Mouse (Mus musculus) ES-E14 (cell line): ENCODE measurements around the gene Prl2c3. TPM values are rescaled to one million over a fixed set of nuclear protein-coding genes. Genes with fewer than 3 reads are reported as not detected.
"Not testable (repeated sequence)": the region's sequence is repeated elsewhere in the genome, so short reads cannot be mapped to it uniquely, and the experiment has no call there.

ENCODE experiments used
- DNase-seq: peaks from one replicate; pipeline ENCODE4 v3.0.0-alpha.2; 2013; ENCODE audit warnings: low read depth, low spot score
- H3K27ac ChIP-seq: 2 replicates; pipeline ENCODE4 v1.5.1; 2012; ENCODE audit warnings: low read depth, mild to moderate bottlenecking, low read length, moderate library complexity, mixed read lengths; ENCODE audit not compliant: poor library complexity, insufficient read depth, severe bottlenecking
- H3K36me3 ChIP-seq: 2 replicates; pipeline ENCODE4 v1.6.1; 2012; ENCODE audit warnings: mild to moderate bottlenecking, low read length, moderate library complexity, mixed read lengths; ENCODE audit not compliant: control insufficient read depth, poor library complexity, insufficient read depth, severe bottlenecking
- H3K4me1 ChIP-seq, 2 experiments: fragments of 150-350 bp in 1 of 2; sonication (generic) in 1 of 2; 2 replicates each; pipeline ENCODE4 v1.6.1; 2012; ENCODE audit warnings: low read length in 2 of 2, mild to moderate bottlenecking in 1 of 2, mixed read lengths in 1 of 2; ENCODE audit not compliant: control insufficient read depth in 2 of 2, insufficient read depth in 2 of 2, poor library complexity in 1 of 2
- H3K4me3 ChIP-seq, 2 experiments: fragments of 150-350 bp in 1 of 2; sonication (generic) in 1 of 2; 2 replicates each; pipeline ENCODE4 v1.5.1; 2012; ENCODE audit warnings: low read length in 2 of 2, low read depth in 1 of 2, mild to moderate bottlenecking in 1 of 2, mixed read lengths in 1 of 2; ENCODE audit not compliant: insufficient read depth in 1 of 2, poor library complexity in 1 of 2, severe bottlenecking in 1 of 2
- H3K9ac ChIP-seq: 2 replicates; pipeline ENCODE4 v1.6.1; 2012; ENCODE audit warnings: low read depth, mild to moderate bottlenecking, low read length, mixed read lengths; ENCODE audit not compliant: poor library complexity, insufficient read depth, severe bottlenecking
- H3K9me3 ChIP-seq: fragments of 150-350 bp; sonication (generic); 2 replicates; pipeline ENCODE4 v1.6.1; 2012; ENCODE audit warnings: low read depth, mild to moderate bottlenecking, low read length; ENCODE audit not compliant: control insufficient read depth, insufficient read depth
- CHD2 ChIP-seq: IDR thresholded peaks from 2 replicates; pipeline ENCODE4 v1.6.1; 2014; ENCODE audit warnings: mild to moderate bottlenecking, low read depth, low read length, inconsistent platforms
- HCFC1 ChIP-seq: IDR thresholded peaks from 2 replicates; pipeline ENCODE4 v1.6.1; 2012; ENCODE audit warnings: low read length, inconsistent platforms, borderline replicate concordance; ENCODE audit not compliant: insufficient read depth
- MAFK ChIP-seq: IDR thresholded peaks from 2 replicates; pipeline ENCODE4 v1.6.1; 2014; ENCODE audit warnings: mild to moderate bottlenecking, low read depth, low read length, inconsistent platforms; ENCODE audit not compliant: insufficient read depth
- ZC3H11A ChIP-seq: IDR thresholded peaks from 2 replicates; pipeline ENCODE4 v1.6.1; 2012; ENCODE audit warnings: low read depth, mild to moderate bottlenecking, inconsistent platforms, low read length, borderline replicate concordance
- ZNF384 ChIP-seq: IDR thresholded peaks from 2 replicates; pipeline ENCODE4 v1.6.1; 2012; ENCODE audit warnings: low read depth, low read length, inconsistent platforms
- in situ Hi-C, 2 experiments: fragments of 600-800 bp; cut with MboI; formaldehyde crosslinking; loops; one replicate each; pipeline ENCODE4 v1.15.1; 2025; ENCODE audit warnings: low sequenced_read_pairs in 2 of 2, inconsistent platforms in 1 of 2; ENCODE audit not compliant: unreplicated experiment in 2 of 2
- total RNA-seq: library from RNA; depleted of rRNA; stranded (reverse); fragments of 300-350 nt; gene quantifications from 2 replicates; pipeline ENCODE4 v1.2.3, GENCODE M21; 2012; rRNA removed

Prl2c3 gene
- 3.7 TPM in 1 of 2 replicates, not detected in the other for total RNA-seq

- DNase-seq, H3K9me3 ChIP-seq, H3K4me3 ChIP-seq, H3K36me3 ChIP-seq, H3K9ac ChIP-seq, in situ Hi-C loops, H3K27ac ChIP-seq, H3K4me1 ChIP-seq: not testable (repeated sequence)
These were observed at the start of gene Prl2c3 for GRCm38 (mm10) chr13:12799979-12800378. Gene Prl2c3, minus strand, starts transcription at chr13:12800079.

DNA sequence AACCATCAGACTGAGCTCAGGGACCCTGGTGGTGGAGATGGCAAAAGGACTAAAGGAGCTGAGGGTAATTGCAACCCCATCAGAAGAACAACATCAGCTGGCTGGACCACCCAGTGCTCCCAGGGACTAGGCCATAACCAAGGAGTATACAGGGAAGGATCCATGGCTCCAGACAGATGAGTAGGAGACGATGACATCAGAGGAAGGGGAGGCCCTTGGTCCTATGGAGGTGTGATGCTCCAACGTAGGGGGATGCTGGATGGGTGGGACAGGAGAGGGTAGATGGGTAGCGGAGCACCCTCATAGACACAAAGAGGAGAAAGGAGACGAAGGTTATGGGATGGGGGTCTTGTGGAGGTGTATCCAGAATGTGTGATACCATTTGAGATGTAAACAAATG is 48.4 kb upstream of the Prl2c3 start:
- H3K27ac ChIP-seq, H3K4me1 ChIP-seq, in situ Hi-C loops, H3K9ac ChIP-seq, H3K36me3 ChIP-seq, H3K4me3 ChIP-seq, DNase-seq: not testable (repeated sequence)
- H3K9me3 ChIP-seq, result peaks cover 24% of the 10 kb centered on the region

DNA sequence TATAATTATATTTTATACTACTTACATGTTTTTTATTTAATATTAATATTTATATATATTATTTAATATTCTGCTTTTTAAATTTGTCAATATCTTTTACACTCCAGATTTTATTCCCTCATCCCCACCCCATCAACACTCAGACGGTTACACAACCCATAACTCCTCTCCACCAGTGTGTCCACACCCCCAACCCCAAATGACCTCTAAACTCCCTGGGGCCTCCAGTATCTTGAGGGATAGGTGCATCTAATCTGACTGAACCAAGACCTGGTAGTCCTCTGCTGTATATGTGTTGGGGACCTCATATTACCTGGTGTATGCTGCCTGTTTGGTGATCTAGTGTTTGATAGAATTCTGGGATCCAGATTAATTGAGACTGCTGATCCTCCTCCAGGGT is 44.8 kb upstream of the Prl2c3 start:
- H3K27ac ChIP-seq, H3K9ac ChIP-seq, in situ Hi-C loops, DNase-seq, H3K36me3 ChIP-seq, H3K4me3 ChIP-seq, H3K4me1 ChIP-seq: not testable (repeated sequence)
- peaks cover 18% of the 10 kb centered on the region; the same call in 1 of the 2 replicates for H3K9me3 ChIP-seq

DNA sequence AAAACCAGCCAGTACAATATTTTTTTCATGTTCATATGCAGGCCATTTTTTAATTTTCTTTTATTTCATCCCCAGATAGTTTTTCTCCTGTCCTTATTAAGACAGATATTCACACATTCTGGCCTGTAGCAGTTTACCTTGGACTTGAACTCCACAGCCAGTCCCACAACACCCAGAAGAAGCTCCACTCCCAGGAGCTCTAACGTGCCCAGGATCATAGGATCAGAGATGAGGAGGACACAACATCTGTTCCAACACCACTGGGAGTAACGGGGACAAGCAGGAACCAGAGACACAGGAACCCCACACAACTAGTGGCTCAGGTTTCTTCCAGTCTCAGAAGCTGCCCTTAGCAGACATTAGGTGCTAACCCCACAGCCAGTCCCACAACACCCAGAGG is 37.7 kb upstream of the Prl2c3 start:
- in situ Hi-C loops, H3K4me1 ChIP-seq, H3K36me3 ChIP-seq, H3K4me3 ChIP-seq, H3K27ac ChIP-seq, H3K9ac ChIP-seq, DNase-seq: not testable (repeated sequence)
- H3K9me3 ChIP-seq, result peaks cover 21% of the 10 kb centered on the region

DNA sequence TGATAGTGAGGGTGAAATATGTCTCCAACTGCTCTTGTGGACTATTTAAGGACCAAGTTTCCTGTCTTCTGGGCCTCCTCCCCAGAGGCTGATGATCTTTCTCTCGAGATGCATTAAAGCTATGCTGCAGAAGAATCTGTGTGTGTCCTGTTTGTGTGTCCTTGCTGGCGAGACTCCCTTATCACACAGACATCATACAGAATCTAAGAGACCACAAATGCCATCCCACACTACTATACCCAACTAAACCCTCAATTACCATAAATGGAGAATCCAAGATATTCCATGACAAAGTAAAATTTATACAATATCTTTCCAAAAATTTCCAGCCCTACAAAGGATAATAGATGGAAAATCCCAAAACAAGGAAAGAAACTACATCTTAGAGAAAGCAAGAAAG is 31.9 kb upstream of the Prl2c3 start:
- in situ Hi-C loops, result no loop called here
- TF ChIP-seq HCFC1 (no peak), ZNF384 (no peak), MAFK (no peak), CHD2 (no peak), ZC3H11A (no peak)
- H3K9me3 ChIP-seq, result peaks cover 36% of the 10 kb centered on the region
- H3K9ac ChIP-seq, result no peak overlapping the region
- H3K4me1 ChIP-seq, result no peaks in the 10 kb centered on the region
- no peak overlapping the region for H3K27ac ChIP-seq
- DNase-seq, result no peak
- no peak overlapping the region for H3K4me3 ChIP-seq
- no peaks in the 10 kb centered on the region for H3K36me3 ChIP-seq

- Histone ChIP-seq H3K36me3 (no peaks in the 10 kb centered on the region), H3K4me3 (no peak overlapping the region), H3K4me1 (no peaks in the 10 kb centered on the region), H3K27ac (no peak overlapping the region), H3K9ac (no peak overlapping the region), H3K9me3 (peaks cover 38% of the 10 kb centered on the region)
- no peak for TF ChIP-seq ZNF384
- TF ChIP-seq HCFC1, result no peak
- no peak for TF ChIP-seq ZC3H11A
- no peak for TF ChIP-seq MAFK
- TF ChIP-seq CHD2, result no peak
- DNase-seq, result peak; percentile 55
- in situ Hi-C loops, result no loop called here
These were observed 29.2 kb upstream of the Prl2c3 start for GRCm38 (mm10) chr13:12829031-12829430.

DNA sequence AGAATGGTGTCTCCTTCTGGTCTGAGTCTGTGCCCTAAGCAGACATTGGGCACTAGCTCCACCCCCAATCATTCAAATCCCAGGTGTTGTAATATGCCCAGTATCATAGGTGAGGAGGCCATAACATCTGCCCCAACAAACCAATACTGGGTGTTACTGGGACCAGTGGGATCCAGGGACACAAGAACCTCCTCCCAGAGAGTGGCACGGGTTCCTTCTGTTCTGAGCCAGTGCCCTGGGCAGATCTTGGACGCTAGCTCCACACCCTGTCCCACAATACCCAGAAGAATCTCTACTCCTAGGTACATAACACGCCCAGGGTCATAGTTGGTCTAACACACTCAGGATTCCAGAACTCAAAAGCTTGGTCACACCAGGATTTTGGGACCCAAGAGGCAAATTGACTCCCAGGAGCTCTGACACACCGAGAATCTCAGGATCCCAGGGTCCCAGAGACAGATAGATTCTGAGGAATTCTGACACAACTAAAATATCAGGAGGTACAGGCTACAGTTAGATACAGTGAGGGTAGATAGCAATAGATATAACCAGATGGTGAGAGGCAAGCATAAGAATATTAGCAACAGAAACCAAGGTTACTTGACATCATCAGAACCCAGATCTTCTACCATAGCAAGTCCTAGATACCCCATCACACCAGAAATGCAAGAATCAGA is 24.8 kb upstream of the Prl2c3 start:
- in situ Hi-C loops, H3K9ac ChIP-seq, H3K27ac ChIP-seq, H3K36me3 ChIP-seq, DNase-seq, H3K4me1 ChIP-seq, H3K4me3 ChIP-seq: not testable (repeated sequence)
- H3K9me3 ChIP-seq, result peaks cover 32% of the 10 kb centered on the region
